Mouse (Mus musculus) neutrophil, adult 5-6 weeks (primary cell): Measurements from ENCODE around the gene Abhd18. TPM values are rescaled to one million over a fixed set of nuclear protein-coding genes. Genes with fewer than 3 reads are reported as not detected.
"Not testable (repeated sequence)": the region's sequence is repeated elsewhere in the genome, so short reads cannot be mapped to it uniquely, and the experiment has no call there.

Source experiments
- ATAC-seq: fragments of 151-379, 151-347 bp; 2 replicates; pipeline ENCODE4 v1.8.0; 2017; ENCODE audit warnings: mild to moderate bottlenecking, moderate TSS enrichment; ENCODE audit not compliant: insufficient number of reproducible peaks, poor library complexity, low FRiP score, severe bottlenecking; ENCODE audit errors: extremely low read depth
- total RNA-seq: library from RNA; stranded (forward); fragments of 200-1000 nt; gene quantifications from 2 replicates; pipeline ENCODE4 v1.2.3, GENCODE M21; 2017

Gene Abhd18
- 12.5 and 13.0 TPM in 2 replicates for total RNA-seq

- ATAC-seq: not testable (repeated sequence)
Observed at GRCm38 (mm10) chr3:40846957-40847017, at the start of gene Abhd18. Abhd18 (plus strand) TSS chr3:40846970.

GRCm38 (mm10) chr3:40798054-40798453, 48.7 kb upstream of the Abhd18 start:
- no peak for ATAC-seq

GRCm38 (mm10) chr3:40798500-40798899, 48.3 kb upstream of the Abhd18 start:
- peak; percentile 78 for ATAC-seq

- ATAC-seq: peak; percentile 91
Observed at GRCm38 (mm10) chr3:40799530-40800372, 47.0 kb upstream of the Abhd18 start, which contains the start of gene Plk4. Plk4 (plus strand) TSS chr3:40800019.

- ATAC-seq: peak; percentile 10; the same call in 1 of the 2 replicates
Observed at GRCm38 (mm10) chr3:40800373-40800823, 46.4 kb upstream of the Abhd18 start.

GRCm38 (mm10) chr3:40806871-40807270, 39.9 kb upstream of the Abhd18 start:
- no peak for ATAC-seq

- no peak for ATAC-seq
Observed at GRCm38 (mm10) chr3:40808686-40809085, 38.1 kb upstream of the Abhd18 start.

- no peak for ATAC-seq
Observed at GRCm38 (mm10) chr3:40809894-40810293, 36.9 kb upstream of the Abhd18 start.

- no peak for ATAC-seq
Observed at GRCm38 (mm10) chr3:40813275-40813674, 33.5 kb upstream of the Abhd18 start.

GRCm38 (mm10) chr3:40845521-40845920, 1.2 kb upstream of the Abhd18 start:
- not testable (repeated sequence) for ATAC-seq

- ATAC-seq: peak; percentile 97
Observed at GRCm38 (mm10) chr3:40846473-40846956, 255 bp upstream of the Abhd18 start, which contains the start of gene Mfsd8. Mfsd8 (minus strand) TSS chr3:40846886.

- peak; percentile 41; the same call in 1 of the 2 replicates for ATAC-seq
Observed at GRCm38 (mm10) chr3:40847018-40847417, 248 bp downstream of the Abhd18 start.

GRCm38 (mm10) chr3:40847936-40848335, 1.2 kb downstream of the Abhd18 start:
- not testable (repeated sequence) for ATAC-seq

- ATAC-seq: not testable (repeated sequence)
Observed at GRCm38 (mm10) chr3:40853123-40853738, 6.5 kb downstream of the Abhd18 start.

GRCm38 (mm10) chr3:40893816-40894258, 47.1 kb downstream of the Abhd18 start:
- peak; percentile 96 for ATAC-seq

- not testable (repeated sequence) for ATAC-seq
Observed at GRCm38 (mm10) chr3:40894336-40894735, 47.6 kb downstream of the Abhd18 start.

GRCm38 (mm10) chr3:40902443-40902842, 55.7 kb downstream of the Abhd18 start, which contains the start of gene 1700034I23Rik:
1700034I23Rik (minus strand) TSS chr3:40902543.
- not testable (repeated sequence) for ATAC-seq

- no peak for ATAC-seq
Observed at GRCm38 (mm10) chr3:40938189-40938588, 91.4 kb downstream of the Abhd18 start.

- no peak for ATAC-seq
Observed at GRCm38 (mm10) chr3:40938592-40938991, 91.8 kb downstream of the Abhd18 start.

GRCm38 (mm10) chr3:40939019-40939418, 92.2 kb downstream of the Abhd18 start:
- ATAC-seq: no peak
